Mouse (Mus musculus) brain, adult 2 months (tissue): Measurements from ENCODE around the gene Hsdl2.
"Not testable (repeated sequence)": the region's sequence is repeated elsewhere in the genome, so short reads cannot be mapped to it uniquely, and the experiment has no call there.

ENCODE experiments used
- DNase-seq: peaks from one replicate; pipeline ENCODE4 v3.0.0; 2011; ENCODE audit warnings: low read depth, low spot score

Hsdl2 gene

DNA sequence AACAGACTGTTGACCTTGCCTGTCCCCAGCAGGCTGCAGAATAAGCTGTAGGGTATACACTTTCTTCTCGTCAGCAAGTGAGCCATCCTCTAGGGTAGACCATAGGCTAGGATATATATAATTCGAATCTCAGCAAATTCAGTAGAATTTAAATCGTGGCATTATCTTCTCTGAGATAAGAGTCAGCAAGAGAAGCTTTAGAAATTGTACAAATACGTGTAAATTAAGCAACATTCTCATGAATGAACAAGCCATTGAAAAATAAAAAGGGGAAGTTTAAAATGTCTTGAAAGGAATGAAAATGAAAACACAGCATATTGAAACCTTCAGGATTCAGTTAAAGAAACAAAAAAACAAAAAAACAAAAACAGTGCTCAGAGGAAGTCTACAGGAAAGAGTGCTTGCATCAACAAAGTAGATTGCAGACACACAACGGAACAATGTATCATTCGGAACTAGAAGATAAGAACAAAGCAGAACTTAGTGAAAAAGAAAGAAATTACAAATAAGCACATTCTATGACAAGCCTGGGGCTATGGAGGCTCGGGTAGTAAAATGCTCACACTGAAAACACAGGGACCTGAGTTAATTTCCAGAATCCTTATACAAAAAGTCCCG is 15.7 kb upstream of the Hsdl2 start:
- DNase-seq, result no peak

DNA sequence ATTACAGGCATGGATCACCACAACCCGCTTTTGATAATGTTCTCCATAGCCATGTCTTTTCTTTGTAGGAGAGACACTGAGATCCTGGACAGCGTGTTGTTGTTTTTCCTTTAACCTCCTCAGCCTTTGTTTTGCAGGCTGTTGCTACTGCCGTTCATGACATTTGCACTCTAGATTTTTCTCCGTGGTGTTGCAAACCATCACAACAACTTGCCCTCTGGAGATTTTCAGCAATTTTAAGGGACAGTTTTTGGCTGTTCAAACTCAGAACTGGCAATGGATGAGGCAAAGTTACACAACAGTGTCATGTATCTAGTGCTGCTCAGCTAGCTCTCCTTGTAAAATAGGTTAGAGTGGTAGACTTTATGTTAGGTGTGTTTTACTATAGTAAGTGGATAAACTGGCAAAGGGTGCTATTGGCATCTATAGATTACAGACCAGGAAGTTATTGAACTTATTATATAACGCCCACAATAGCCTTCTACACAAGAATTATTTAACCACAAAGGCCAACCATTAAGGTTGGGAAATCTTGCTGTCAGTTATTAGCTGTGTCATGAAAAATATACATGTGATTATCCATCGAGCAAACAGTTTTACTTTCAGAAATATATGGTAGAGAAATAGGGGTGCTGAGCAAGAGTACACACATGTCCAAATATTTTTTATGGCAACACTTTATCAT is 13.6 kb upstream of the Hsdl2 start:
- DNase-seq, result no peak

GRCm38 (mm10) chr4:59569538-59569937 is 11.8 kb upstream of the Hsdl2 start:
- peak; percentile 90 for DNase-seq

DNA sequence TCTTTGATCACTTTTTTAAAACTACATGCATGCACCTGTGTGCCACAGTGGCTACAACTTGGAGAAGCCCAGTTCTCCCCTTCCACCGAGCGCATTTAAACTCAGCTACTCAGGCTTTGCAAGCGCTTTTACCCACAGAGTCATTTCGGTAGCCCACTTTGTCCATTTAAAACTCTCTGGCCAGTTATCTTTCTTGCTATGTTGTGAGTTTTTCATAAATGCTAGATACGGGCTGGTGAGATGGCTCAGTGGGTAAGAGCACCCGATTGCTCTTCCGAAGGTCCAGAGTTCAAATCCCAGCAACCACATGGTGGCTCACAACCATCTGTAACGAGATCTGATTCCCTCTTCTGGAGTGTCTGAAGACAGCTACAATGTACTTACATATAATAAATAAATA is 10.8 kb upstream of the Hsdl2 start:
- DNase-seq, result not testable (repeated sequence)

DNA sequence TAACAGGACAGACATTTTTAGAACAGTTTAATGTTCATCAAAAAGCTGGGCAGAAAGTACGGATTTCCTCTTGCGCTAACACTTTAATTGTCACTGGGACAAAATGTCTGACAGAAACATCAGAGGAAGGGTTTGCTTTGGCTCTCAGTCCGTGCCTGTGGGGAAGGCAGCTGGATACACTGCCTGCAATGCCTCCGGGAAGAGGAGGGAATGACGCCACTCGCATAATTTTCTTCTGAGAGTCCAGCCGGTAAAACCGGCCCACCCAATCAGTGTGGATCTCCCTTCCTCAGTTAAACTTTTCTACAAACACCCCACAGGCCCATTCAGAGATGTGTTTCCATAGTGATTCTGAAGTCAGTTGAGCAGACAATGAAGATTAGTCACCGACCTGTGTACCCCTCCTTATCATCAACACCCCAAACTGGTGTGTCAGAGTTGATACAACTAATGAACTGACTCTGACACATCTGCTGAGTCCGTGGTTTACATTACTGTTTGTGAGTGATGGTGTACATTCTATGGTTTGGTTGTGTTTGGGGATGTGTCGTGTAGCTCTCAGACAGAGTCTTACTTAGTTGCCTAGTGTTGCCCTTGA is 8.7 kb upstream of the Hsdl2 start:
- DNase-seq, result no peak

DNA sequence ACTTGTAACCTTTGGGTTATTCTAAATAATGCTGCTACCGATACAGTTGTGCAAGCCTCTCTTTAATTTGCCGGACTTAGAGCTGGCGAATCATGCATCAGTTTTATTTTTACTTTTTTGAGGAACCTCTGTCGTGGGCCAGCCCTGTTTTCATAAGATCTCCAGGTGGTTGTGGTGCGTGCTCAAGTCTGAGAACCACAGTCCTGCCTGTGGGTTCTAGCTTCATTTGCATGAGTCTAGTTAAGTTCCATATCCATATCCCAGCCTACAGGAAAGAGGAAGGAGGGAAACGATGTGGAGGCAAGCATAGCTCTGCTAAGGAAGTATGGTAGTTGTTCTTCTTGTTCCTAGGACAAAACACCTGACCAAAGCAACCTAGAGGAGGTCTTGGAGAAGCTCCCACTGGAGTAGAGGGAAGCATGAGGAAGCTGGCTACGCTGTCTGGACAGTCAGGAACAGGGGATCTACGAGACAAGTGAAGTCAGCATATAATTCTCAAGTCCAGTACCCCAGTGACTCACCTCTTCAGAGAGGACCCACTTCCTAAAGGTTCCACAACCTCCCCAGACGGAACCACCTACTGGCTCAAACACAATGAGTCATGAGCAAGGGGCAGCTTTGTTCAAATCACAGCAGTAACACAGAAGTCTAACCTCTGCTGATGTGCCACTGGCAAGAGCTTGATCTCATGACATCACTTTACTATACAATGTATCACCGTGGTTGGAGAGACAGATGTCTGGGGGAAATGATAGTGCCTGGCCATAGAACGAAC is 6.0 kb upstream of the Hsdl2 start:
- no peak for DNase-seq

DNA sequence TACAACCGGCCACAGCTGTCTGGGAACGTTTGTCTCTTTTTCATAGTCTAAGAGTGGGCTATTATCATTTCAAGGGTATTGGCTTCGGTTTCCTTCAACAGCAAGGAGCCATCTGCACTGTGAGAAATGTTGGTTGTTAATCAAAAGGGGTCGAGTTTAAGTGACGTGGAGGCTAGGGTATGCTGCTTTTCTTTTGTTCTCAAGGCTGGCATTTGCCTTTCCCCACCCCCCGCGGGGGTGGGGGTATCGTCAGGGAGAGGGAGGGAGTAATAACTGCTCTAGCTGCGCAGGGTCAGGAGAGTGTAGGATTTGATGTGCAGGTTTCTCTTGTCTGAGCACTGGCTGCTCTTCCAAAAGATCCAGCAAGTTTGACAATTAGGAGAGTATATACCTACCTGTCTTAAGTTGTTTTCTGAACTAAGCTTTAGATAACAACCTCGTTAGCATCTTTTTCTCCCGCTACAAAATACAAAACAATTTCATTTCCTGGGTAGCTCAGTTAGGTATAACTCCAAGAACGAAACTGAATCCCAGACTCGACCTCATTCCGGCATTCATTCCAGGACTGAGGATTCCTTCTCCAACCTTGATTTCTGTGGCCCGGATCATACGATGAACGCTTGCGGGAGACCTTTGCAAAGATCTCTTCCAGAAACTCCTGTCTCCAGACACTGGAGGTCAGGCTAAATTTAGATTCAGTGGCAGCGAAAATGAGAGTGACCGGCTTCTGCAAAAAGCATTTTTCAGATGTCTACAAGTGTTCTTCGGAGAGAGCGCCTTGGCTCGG is 675 bp upstream of the Hsdl2 start:
- peak; percentile 64 for DNase-seq

- no peak for DNase-seq
Measured at GRCm38 (mm10) chr4:59582186-59582585, 823 bp downstream of the Hsdl2 start.

- peak; percentile 13 for DNase-seq
Measured at GRCm38 (mm10) chr4:59585097-59585496, 3.7 kb downstream of the Hsdl2 start.

DNA sequence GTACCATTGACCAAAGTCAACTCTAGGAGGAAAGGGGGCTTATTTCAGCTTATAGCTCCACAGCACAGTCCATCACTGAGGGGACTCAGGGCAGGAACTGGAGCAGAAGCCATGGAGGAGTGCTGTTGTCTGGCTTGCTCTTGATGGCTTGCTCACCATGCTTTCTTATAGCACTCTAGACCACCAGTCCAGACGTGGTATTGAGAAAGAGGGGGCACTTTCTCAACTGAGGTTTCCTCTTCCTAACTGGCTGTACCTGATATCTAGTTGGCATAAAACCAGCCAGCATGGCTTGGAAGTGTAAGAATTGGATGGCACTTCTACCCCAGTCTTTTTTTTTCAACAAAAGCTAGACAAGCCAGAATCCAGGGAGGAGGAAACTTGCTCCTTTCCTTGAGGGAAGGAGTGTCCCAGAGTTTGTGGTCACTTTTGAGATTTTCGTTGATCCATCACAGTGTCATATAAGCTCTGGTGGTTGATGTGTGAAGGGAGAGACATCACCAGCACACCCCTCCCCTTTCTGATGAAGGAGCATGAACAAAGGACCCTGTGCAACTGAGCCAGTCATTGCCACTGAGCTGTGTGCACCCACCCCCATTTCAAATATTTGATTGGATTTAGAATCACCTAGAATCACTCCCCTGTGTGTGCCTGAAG is 6.0 kb downstream of the Hsdl2 start:
- DNase-seq, result no peak

DNA sequence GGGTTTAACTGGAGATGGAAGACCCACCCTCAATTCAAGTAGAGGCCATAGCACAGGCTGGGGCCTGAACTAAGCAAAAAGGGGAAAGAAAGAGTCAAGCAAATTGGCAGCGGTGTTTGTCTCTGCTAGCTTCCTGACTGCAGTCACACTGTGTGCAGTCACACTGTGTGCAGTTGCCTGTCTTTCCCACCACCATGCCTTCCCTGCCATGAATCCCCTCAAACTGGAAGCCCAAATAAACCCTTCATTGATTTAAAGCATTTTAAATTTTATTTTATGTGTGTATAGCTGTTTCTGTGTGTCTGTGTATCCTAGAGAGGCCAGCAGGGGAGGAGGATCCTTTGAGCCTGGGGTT is 6.5 kb downstream of the Hsdl2 start:
- DNase-seq, result no peak

DNA sequence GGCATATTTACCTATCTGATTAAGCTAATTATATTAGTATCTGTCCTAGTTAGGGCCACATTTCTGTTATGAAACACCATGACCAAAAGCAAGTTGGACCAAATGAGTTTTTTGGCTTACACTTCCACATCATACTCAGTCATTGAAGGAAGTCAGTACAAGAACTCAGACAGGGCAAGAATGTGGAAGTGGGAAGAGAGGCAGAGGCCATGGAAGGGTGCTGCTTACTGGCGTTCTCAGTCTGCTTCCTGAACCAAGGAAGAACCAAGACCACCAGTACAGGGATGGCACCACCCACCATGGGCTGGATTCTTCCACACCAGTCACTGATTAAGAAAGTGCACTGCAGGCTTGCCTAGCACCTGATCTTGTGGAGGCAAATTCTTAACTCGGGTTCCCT is 13.3 kb downstream of the Hsdl2 start:
- DNase-seq, result no peak

GRCm38 (mm10) chr4:59596556-59596955 is 15.2 kb downstream of the Hsdl2 start:
- DNase-seq, result no peak

DNA sequence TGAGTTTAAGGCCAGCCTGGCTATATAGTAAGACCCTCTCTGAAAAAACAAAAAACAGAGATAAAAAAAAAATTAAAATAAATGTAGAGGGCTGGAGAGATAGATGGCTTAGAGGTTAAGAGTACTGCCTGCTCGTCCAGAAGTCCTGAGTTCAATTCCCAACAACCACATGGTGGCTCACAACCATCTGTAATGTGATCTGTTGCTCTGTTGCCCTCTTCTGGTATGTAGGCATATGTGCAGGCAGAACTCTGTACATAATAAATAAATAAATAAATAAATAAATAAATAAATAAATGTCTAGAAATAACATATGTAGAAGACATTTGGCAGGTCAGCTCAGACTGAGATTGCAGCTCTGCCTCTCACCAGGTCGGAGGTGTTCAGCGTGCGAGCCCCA is 21.3 kb downstream of the Hsdl2 start:
- no peak for DNase-seq

- DNase-seq, result no peak
Measured at GRCm38 (mm10) chr4:59604892-59605291, 23.5 kb downstream of the Hsdl2 start.

DNA sequence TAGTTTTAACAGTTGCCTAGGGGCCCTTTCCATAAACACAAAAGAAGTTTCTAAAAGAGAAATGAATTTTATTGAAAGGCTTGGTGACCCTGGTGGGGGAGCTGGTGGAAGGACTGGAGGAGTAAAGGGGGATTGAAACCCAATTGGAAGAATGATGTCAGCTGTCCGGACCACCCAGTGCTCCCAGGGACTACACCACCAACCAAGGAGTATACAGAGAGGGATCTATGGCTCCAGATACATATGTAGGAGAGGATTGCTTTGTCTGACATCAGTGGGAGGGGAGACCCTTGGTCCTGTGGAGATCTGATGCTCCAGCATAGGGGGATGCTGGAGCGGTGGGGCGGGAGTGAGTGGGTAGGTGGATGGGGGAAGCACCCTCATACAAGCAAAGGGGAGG is 24.1 kb downstream of the Hsdl2 start:
- DNase-seq, result no peak

GRCm38 (mm10) chr4:59610411-59610810 is 29.0 kb downstream of the Hsdl2 start:
- no peak for DNase-seq

DNA sequence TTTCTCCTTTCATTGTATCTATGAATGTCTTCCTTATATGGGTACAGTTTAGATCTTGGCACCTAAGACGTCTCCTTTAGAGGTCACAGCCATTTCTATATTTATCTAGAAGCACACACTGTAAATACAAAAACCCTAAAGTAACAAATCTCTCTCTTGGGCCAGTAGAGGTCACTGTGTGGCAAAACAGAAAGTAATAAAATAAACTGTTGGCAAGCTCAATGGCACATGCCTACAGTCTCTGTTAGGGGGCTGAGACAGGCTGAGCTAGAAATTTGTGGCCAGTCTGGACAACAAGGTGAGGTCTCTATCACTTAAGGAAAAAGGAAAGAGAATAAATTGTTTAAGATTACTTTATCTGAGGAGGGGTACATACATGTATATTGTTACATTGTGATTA is 33.6 kb downstream of the Hsdl2 start:
- peak; percentile 58 for DNase-seq

GRCm38 (mm10) chr4:59619611-59620245 is 38.4 kb downstream of the Hsdl2 start:
- no peak for DNase-seq

- DNase-seq, result no peak
Measured at GRCm38 (mm10) chr4:59625676-59625997, 44.3 kb downstream of the Hsdl2 start.
